Mouse (Mus musculus): ENCODE results near the gene Gpr158. TPM values are rescaled to one million over a fixed set of nuclear protein-coding genes. Genes with fewer than 3 reads are reported as not detected.

The Gpr158 gene
- polyA plus RNA-seq, 1 experiment = not detected

DNA sequence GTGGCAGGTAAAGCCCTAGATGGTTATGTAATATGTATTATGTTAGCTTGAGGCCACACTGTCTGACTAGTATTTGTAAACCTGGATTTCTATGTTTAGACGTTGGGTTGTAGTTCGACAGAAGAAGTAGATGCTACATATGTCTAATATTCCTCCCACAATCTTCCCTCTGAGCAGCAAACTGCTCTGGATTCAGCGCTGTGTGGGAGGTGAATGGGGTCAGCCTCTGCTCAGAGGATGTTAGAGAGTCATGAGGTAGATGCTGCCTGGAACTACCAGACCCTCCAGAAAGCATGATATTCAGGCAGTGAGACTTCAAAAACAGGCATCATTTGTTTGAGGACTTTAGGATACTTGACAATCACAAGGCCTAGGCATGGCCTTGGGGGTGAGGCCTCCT is 317.4 kb downstream of the Gpr158 start:
- Histone ChIP-seq H3K79me2 (ENCODE audit: control insufficient read depth, insufficient read depth) (no peaks in the 10 kb centered on the region), H3ac (ENCODE audit: control insufficient read depth, insufficient read length, low read depth) (no peak overlapping the region), H3K27me3 (ENCODE audit: control insufficient read depth, insufficient read depth, insufficient read length) (no peaks in the 10 kb centered on the region), H3K36me3 (ENCODE audit: control insufficient read depth, insufficient read depth) (no peaks in the 10 kb centered on the region), H3K79me3 (ENCODE audit: low read depth) (no peaks in the 10 kb centered on the region), H3K4me3 (ENCODE audit: insufficient read depth, poor library complexity, severe bottlenecking) (no peak overlapping the region)
- no peak for TF ChIP-seq MAX (IDR thresholded peaks at IDR 0.05)
- no peak for TF ChIP-seq MYOG (IDR thresholded peaks at IDR 0.05; ENCODE audit: control insufficient read depth, extremely low read depth, insufficient read length)
- no peak for TF ChIP-seq USF1 (IDR thresholded peaks at IDR 0.05; ENCODE audit: low read depth)
- TF ChIP-seq FOSL1 (IDR thresholded peaks at IDR 0.05; ENCODE audit: insufficient read depth, low read length, poor library complexity, severe bottlenecking) = no peak
- TF ChIP-seq CEBPB (IDR thresholded peaks at IDR 0.05; ENCODE audit: low read depth) = no peak
- TF ChIP-seq CTCF (IDR thresholded peaks at IDR 0.05; ENCODE audit: control insufficient read depth, insufficient read depth, insufficient read length) = no peak
- TF ChIP-seq MYOD1 (IDR thresholded peaks at IDR 0.05; ENCODE audit: control insufficient read depth, insufficient read length, low read depth) = no peak

- no peaks in the 10 kb centered on the region for H3K79me3 ChIP-seq (ENCODE audit: low read depth)
- H3K79me2 ChIP-seq (ENCODE audit: control insufficient read depth, insufficient read depth) = no peaks in the 10 kb centered on the region
- H3K4me3 ChIP-seq (ENCODE audit: insufficient read depth, poor library complexity, severe bottlenecking) = no peak overlapping the region
- TF ChIP-seq CTCF (IDR thresholded peaks at IDR 0.05; ENCODE audit: control insufficient read depth, insufficient read depth, insufficient read length) (no peak), MYOG (IDR thresholded peaks at IDR 0.05; ENCODE audit: control insufficient read depth, extremely low read depth, insufficient read length) (no peak), MYOD1 (IDR thresholded peaks at IDR 0.05; ENCODE audit: control insufficient read depth, insufficient read length, low read depth) (no peak), MAX (IDR thresholded peaks at IDR 0.05) (no peak), FOSL1 (IDR thresholded peaks at IDR 0.05; ENCODE audit: insufficient read depth, low read length, poor library complexity, severe bottlenecking) (no peak), CEBPB (IDR thresholded peaks at IDR 0.05; ENCODE audit: low read depth) (no peak), USF1 (IDR thresholded peaks at IDR 0.05; ENCODE audit: low read depth) (no peak)
- H3ac ChIP-seq (ENCODE audit: control insufficient read depth, insufficient read length, low read depth) = no peak overlapping the region
- no peaks in the 10 kb centered on the region for H3K27me3 ChIP-seq (ENCODE audit: control insufficient read depth, insufficient read depth, insufficient read length)
- H3K36me3 ChIP-seq (ENCODE audit: control insufficient read depth, insufficient read depth) = no peaks in the 10 kb centered on the region
These were observed 325.8 kb downstream of the Gpr158 start for GRCm38 (mm10) chr2:21693128-21693527.

DNA sequence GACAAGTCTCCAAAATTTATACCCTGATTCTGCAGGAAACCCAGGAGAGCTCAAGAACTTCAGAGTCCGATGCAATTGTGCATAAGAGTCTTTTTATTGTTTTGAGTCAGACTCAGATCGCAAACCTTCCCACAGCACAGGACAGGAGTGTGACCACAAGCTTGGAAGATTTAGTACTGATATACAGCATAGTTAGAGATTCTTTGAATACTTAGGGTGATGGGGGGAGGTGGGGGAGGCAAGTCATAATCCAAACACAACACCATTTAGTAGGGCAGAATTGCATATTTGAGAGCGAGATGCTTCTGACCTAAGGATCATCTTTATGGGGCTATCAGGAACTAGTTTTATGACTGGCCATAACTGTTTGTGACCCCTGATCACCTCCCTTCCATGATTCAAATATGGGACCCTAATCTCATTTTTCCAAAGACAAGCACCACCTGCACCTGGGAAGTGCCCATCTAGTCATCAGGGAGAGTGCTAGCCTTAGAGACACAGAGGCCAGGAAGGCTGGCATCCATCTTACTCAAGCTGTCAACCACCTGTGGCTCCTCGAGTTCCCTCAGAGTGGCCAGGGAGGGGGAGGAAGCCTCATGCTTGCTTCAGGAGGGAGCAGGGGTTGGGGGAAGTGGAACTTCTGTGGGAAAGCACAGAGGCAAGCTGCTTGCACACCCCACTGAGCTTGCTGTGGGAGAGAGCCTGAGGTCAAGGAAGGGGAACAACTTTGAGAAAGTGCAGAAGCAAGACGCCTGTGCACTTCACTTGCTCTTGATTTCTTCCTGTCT is 326.7 kb downstream of the Gpr158 start:
- no peak overlapping the region for H3K4me3 ChIP-seq (ENCODE audit: insufficient read depth, poor library complexity, severe bottlenecking)
- no peaks in the 10 kb centered on the region for H3K79me2 ChIP-seq (ENCODE audit: control insufficient read depth, insufficient read depth)

GRCm38 (mm10) chr2:21728075-21728474 is 360.7 kb downstream of the Gpr158 start:
- Histone ChIP-seq H3ac (ENCODE audit: control insufficient read depth, insufficient read length, low read depth) (no peak overlapping the region), H3K79me2 (ENCODE audit: control insufficient read depth, insufficient read depth) (no peaks in the 10 kb centered on the region), H3K79me3 (ENCODE audit: low read depth) (no peaks in the 10 kb centered on the region), H3K4me3 (ENCODE audit: insufficient read depth, poor library complexity, severe bottlenecking) (no peak overlapping the region), H3K27me3 (ENCODE audit: control insufficient read depth, insufficient read depth, insufficient read length) (no peaks in the 10 kb centered on the region), H3K36me3 (ENCODE audit: control insufficient read depth, insufficient read depth) (no peaks in the 10 kb centered on the region)
- no peak for TF ChIP-seq MYOD1 (IDR thresholded peaks at IDR 0.05; ENCODE audit: control insufficient read depth, insufficient read length, low read depth)

More for the DNA sequence above, 326.7 kb downstream of the Gpr158 start:
- TF ChIP-seq MAX (IDR thresholded peaks at IDR 0.05) = no peak
- TF ChIP-seq CTCF (IDR thresholded peaks at IDR 0.05; ENCODE audit: control insufficient read depth, insufficient read depth, insufficient read length) = no peak
- no peak for TF ChIP-seq FOSL1 (IDR thresholded peaks at IDR 0.05; ENCODE audit: insufficient read depth, low read length, poor library complexity, severe bottlenecking)
- TF ChIP-seq MYOD1 (IDR thresholded peaks at IDR 0.05; ENCODE audit: control insufficient read depth, insufficient read length, low read depth) = no peak
- no peak for TF ChIP-seq CEBPB (IDR thresholded peaks at IDR 0.05; ENCODE audit: low read depth)
- no peak for TF ChIP-seq USF1 (IDR thresholded peaks at IDR 0.05; ENCODE audit: low read depth)
- TF ChIP-seq MYOG (IDR thresholded peaks at IDR 0.05; ENCODE audit: control insufficient read depth, extremely low read depth, insufficient read length) = no peak
- no peaks in the 10 kb centered on the region for H3K27me3 ChIP-seq (ENCODE audit: control insufficient read depth, insufficient read depth, insufficient read length)
- no peak overlapping the region for H3ac ChIP-seq (ENCODE audit: control insufficient read depth, insufficient read length, low read depth)
- H3K36me3 ChIP-seq (ENCODE audit: control insufficient read depth, insufficient read depth) = no peaks in the 10 kb centered on the region
- no peaks in the 10 kb centered on the region for H3K79me3 ChIP-seq (ENCODE audit: low read depth)

DNA sequence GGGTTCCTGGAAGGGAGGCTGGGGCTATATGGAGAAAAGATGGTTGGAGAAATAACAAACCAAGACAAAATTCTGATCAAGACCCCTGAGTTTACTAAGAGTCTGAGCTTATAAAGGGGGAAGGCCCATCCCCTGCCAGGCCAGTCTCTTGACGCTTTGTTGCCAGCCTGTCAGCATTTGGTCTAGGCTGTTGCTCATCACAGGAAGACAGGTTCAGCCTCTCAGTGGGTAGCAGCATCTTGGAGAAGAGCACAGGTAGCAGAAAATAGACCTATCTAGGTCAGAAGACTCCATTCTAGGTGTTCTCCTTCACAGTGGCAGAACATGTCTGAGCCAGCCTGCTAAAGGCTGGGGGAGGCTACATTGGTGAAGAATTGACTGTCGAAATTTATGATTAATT is 416.4 kb downstream of the Gpr158 start:
- H3K79me3 ChIP-seq (ENCODE audit: low read depth) = no peaks in the 10 kb centered on the region
- TF ChIP-seq FOSL1 (IDR thresholded peaks at IDR 0.05; ENCODE audit: insufficient read depth, low read length, poor library complexity, severe bottlenecking) (no peak), MAX (IDR thresholded peaks at IDR 0.05) (no peak), MYOD1 (IDR thresholded peaks at IDR 0.05; ENCODE audit: control insufficient read depth, insufficient read length, low read depth) (no peak), MYOG (IDR thresholded peaks at IDR 0.05; ENCODE audit: control insufficient read depth, extremely low read depth, insufficient read length) (no peak), CEBPB (IDR thresholded peaks at IDR 0.05; ENCODE audit: low read depth) (no peak), USF1 (IDR thresholded peaks at IDR 0.05; ENCODE audit: low read depth) (no peak), CTCF (IDR thresholded peaks at IDR 0.05; ENCODE audit: control insufficient read depth, insufficient read depth, insufficient read length) (no peak)
- no peaks in the 10 kb centered on the region for H3K27me3 ChIP-seq (ENCODE audit: control insufficient read depth, insufficient read depth, insufficient read length)

GRCm38 (mm10) chr2:21793156-21793555 is 425.8 kb downstream of the Gpr158 start:
- no peaks in the 10 kb centered on the region for H3K79me3 ChIP-seq (ENCODE audit: low read depth)
- no peaks in the 10 kb centered on the region for H3K36me3 ChIP-seq (ENCODE audit: control insufficient read depth, insufficient read depth)
- TF ChIP-seq MYOG (IDR thresholded peaks at IDR 0.05; ENCODE audit: control insufficient read depth, extremely low read depth, insufficient read length) (no peak), CEBPB (IDR thresholded peaks at IDR 0.05; ENCODE audit: low read depth) (no peak), USF1 (IDR thresholded peaks at IDR 0.05; ENCODE audit: low read depth) (no peak), FOSL1 (IDR thresholded peaks at IDR 0.05; ENCODE audit: insufficient read depth, low read length, poor library complexity, severe bottlenecking) (no peak), MAX (IDR thresholded peaks at IDR 0.05) (no peak), CTCF (IDR thresholded peaks at IDR 0.05; ENCODE audit: control insufficient read depth, insufficient read depth, insufficient read length) (no peak), MYOD1 (IDR thresholded peaks at IDR 0.05; ENCODE audit: control insufficient read depth, insufficient read length, low read depth) (no peak)
- H3K4me3 ChIP-seq (ENCODE audit: insufficient read depth, poor library complexity, severe bottlenecking) = no peak overlapping the region
- H3K79me2 ChIP-seq (ENCODE audit: control insufficient read depth, insufficient read depth) = no peaks in the 10 kb centered on the region
- H3ac ChIP-seq (ENCODE audit: control insufficient read depth, insufficient read length, low read depth) = no peak overlapping the region
- H3K27me3 ChIP-seq (ENCODE audit: control insufficient read depth, insufficient read depth, insufficient read length) = no peaks in the 10 kb centered on the region

More for the DNA sequence above, 416.4 kb downstream of the Gpr158 start:
- no peak overlapping the region for H3ac ChIP-seq (ENCODE audit: control insufficient read depth, insufficient read length, low read depth)
- no peaks in the 10 kb centered on the region for H3K36me3 ChIP-seq (ENCODE audit: control insufficient read depth, insufficient read depth)
- no peak overlapping the region for H3K4me3 ChIP-seq (ENCODE audit: insufficient read depth, poor library complexity, severe bottlenecking)
- no peaks in the 10 kb centered on the region for H3K79me2 ChIP-seq (ENCODE audit: control insufficient read depth, insufficient read depth)
